ENCODE assay signal across 16 mouse cellular contexts in the genomic region with DNA sequence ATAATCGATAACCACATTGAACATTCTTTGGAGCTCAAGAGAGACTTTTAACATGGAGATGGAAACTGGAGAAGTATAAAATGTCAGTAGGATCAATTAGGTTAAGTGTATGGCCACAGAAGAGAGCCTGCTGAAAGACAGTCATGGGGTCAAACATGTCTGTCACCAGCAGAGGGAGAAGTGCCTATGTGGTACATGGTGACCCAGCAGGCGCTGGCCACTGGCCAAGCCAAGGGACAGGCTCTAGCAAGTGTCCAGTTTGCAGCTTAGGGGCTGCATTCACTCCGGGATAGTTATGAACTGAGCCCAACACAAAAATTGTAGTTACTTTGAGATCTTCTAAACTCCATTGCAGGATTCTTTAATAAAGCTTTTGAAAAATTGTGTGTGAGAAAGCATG. TPM values are rescaled to one million over a fixed set of nuclear protein-coding genes. Genes with fewer than 3 reads are reported as not detected.
A peak's percentile ranks its signal among the peaks of the same experiment; 100 is the strongest.
DNase-seq lines count a peak whose midpoint lies in the region; ATAC-seq and TF ChIP-seq lines count a peak whose summit lies in the region.
"Had no signal": no experiment of that assay in that cellular context is flagged by ENCODE, and none has a peak within 500 bp of the region (broad histone marks: within the 10 kb centered on the region; RNA-seq: fewer than 3 reads in every experiment).

No protein-coding gene starts in this region.

- H3K9ac ChIP-seq in kidney, postnatal 0 days (ENCODE audit: low read depth, low read length), result no peak overlapping the region
- H3K9ac ChIP-seq: embryonic facial prominence, embryonic 12.5 days; forebrain, embryonic 12.5 days; hindbrain, embryonic 12.5 days; midbrain, embryonic 13.5 days; neural tube, embryonic 12.5 days had no signal

- no peak overlapping the region for H3K4me2 ChIP-seq in kidney, postnatal 0 days (ENCODE audit: low read length)
- H3K4me2 ChIP-seq: embryonic facial prominence, embryonic 12.5 days; forebrain, embryonic 12.5 days; hindbrain, embryonic 12.5 days; midbrain, embryonic 13.5 days; neural tube, embryonic 12.5 days had no signal

- 78% methylated on average over 3 of the region's 3 CpGs for WGBS in kidney, postnatal 0 days

- H3K27me3 ChIP-seq in kidney, postnatal 0 days (ENCODE audit: insufficient read depth, low read length), result no peaks in the 10 kb centered on the region
- H3K27me3 ChIP-seq: embryonic facial prominence, embryonic 12.5 days; forebrain, embryonic 12.5 days; hindbrain, embryonic 12.5 days; midbrain, embryonic 13.5 days; neural tube, embryonic 12.5 days; Patski had no signal

- no peak overlapping the region for H3K4me3 ChIP-seq in kidney, postnatal 0 days (replicated peaks; ENCODE audit: low read depth, low read length)
- H3K4me3 ChIP-seq: embryonic facial prominence, embryonic 12.5 days; forebrain, embryonic 12.5 days; hindbrain, embryonic 12.5 days; midbrain, embryonic 13.5 days; neural tube, embryonic 12.5 days had no signal

- no peak for ATAC-seq in kidney, postnatal 0 days (replicated peaks; ENCODE audit: low FRiP score, low read depth)
- ATAC-seq: midbrain, embryonic 13.5 days; Patski had no signal

- H3K36me3 ChIP-seq in kidney, postnatal 0 days (ENCODE audit: insufficient read depth, low read length), result no peaks in the 10 kb centered on the region; the same call in 1 of the 2 replicates

- DNase-seq in cerebellum, postnatal 10 days, result peak; percentile 66 to 70
- DNase-seq in cerebellum, adult 11-12 months, result no peak
- no peak for DNase-seq in kidney, postnatal 0 days (ENCODE audit: low spot score)
- no peak for DNase-seq in kidney, adult 11 months
- peak; percentile 56 for DNase-seq in retina, postnatal 1 day
- no peak for DNase-seq in retina, embryonic 14.5 days (ENCODE audit: low spot score)
- peak; percentile 34 for DNase-seq in lung, postnatal 36 days
- no peak for DNase-seq in right cerebral cortex, postnatal 4 days
- DNase-seq: cerebellum, adult 9-10 months; thymus, postnatal 36 days had no signal

- no peaks in the 10 kb centered on the region for H3K4me1 ChIP-seq in kidney, postnatal 0 days (replicated peaks; ENCODE audit: insufficient read depth, low read length)
- H3K4me1 ChIP-seq: embryonic facial prominence, embryonic 12.5 days; neural tube, embryonic 12.5 days had no signal

- no peaks in the 10 kb centered on the region; the same call in 1 of the 2 replicates for H3K9me3 ChIP-seq in kidney, postnatal 0 days (replicated peaks; ENCODE audit: low read length)
- H3K9me3 ChIP-seq: forebrain, embryonic 12.5 days; neural tube, embryonic 12.5 days had no signal

- H3K27ac ChIP-seq in kidney, postnatal 0 days, result no peak overlapping the region
- H3K27ac ChIP-seq: embryonic facial prominence, embryonic 12.5 days; forebrain, embryonic 12.5 days; hindbrain, embryonic 12.5 days; midbrain, embryonic 13.5 days; neural tube, embryonic 12.5 days had no signal

- TF ChIP-seq CTCF in kidney, postnatal 0 days (IDR thresholded peaks at IDR 0.05; ENCODE audit: low read depth), result peak; percentile 22; the same call in 1 of the 2 replicates

RNA-seq across cellular contexts. Expression of a gene that starts 3.9 kb away (rescaled TPM):
- polyA plus RNA-seq in kidney, postnatal 0 days (2015; fragmentation: Nextera tagmentation; extraction: Ambion mirVana), result 20.4 and 21.1 TPM in 2 replicates

RNA-seq across cellular contexts. Expression of a gene that starts 22.8 kb away (rescaled TPM):
- polyA plus RNA-seq in kidney, postnatal 0 days (2015; fragmentation: Nextera tagmentation; extraction: Ambion mirVana), result 6.0 and 6.7 TPM in 2 replicates

Comparison
In these comparisons a context has a peak if more than half of its experiments do, and no peak if none do; other contexts are left out.
1. DNase-seq: peak in cerebellum, postnatal 10 days (2 of 2), retina, postnatal 1 day (single experiment) and lung, postnatal 36 days (single experiment); none in cerebellum, adult 11-12 months (single experiment), kidney, postnatal 0 days (single experiment), kidney, adult 11 months (single experiment), retina, embryonic 14.5 days (single experiment) and right cerebral cortex, postnatal 4 days (single experiment).